Mouse (Mus musculus) G1E-ER4 (cell line): Measurements from ENCODE around the gene Atp6v1g3. TPM values are rescaled to one million over a fixed set of nuclear protein-coding genes. Genes with fewer than 3 reads are reported as not detected.

Experiments used
- GATA1 ChIP-seq: IDR thresholded peaks from one replicate; pipeline ENCODE4 v1.8.0; 2012; ENCODE audit warnings: low read length, inconsistent platforms
- polyA plus RNA-seq: library from polyadenylated mRNA; stranded (reverse); fragments of >175 nt; gene quantifications from 2 replicates; pipeline ENCODE4 v1.2.3, GENCODE M21; 2012

Atp6v1g3 gene
- polyA plus RNA-seq, 1 experiment = not detected

- no peak for TF ChIP-seq GATA1
Observed at GRCm38 (mm10) chr1:138274930-138275329, 1.4 kb downstream of the Atp6v1g3 start.

DNA sequence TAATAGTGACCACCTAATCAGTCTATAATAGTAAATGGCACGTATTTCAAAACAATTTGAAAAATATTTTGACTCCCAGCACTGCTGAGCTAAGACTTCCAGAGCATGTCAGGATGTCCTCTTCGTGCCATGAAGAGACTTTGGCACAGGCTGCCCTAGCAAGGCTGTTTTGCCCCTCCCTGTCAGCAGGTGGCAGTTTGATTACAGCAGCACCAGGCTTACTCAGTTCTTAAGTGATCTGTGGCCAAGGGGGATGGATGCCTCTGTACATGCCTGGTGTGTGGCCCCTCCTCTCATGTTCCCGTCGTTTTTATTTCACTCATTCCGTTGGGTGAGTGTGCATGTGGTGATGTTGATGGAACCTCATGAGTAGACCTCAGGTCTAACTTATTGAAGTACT lies 2.3 kb downstream of the Atp6v1g3 start:
- no peak for TF ChIP-seq GATA1

GRCm38 (mm10) chr1:138281139-138281538 lies 7.6 kb downstream of the Atp6v1g3 start:
- no peak for TF ChIP-seq GATA1

- TF ChIP-seq GATA1 = no peak
Observed at GRCm38 (mm10) chr1:138282413-138283141, 9.0 kb downstream of the Atp6v1g3 start.

DNA sequence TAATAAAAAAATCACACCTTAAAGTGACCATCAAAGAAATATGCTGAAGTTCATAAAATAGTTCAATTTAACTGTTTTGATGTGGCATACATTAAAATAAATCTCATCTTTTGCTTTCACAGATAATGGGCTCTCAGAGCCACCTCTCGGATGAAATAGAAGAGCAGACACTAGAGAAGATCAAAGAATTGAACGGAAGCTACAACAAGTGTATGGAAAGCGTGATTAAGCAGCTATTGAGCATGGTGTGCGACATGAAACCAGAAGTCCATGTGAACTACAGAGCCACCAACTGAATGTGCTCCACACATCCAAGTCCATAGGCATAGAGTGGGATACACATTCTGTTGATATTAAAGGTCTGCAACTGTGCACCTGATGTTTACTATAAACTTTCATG lies 14.1 kb downstream of the Atp6v1g3 start:
- no peak for TF ChIP-seq GATA1

DNA sequence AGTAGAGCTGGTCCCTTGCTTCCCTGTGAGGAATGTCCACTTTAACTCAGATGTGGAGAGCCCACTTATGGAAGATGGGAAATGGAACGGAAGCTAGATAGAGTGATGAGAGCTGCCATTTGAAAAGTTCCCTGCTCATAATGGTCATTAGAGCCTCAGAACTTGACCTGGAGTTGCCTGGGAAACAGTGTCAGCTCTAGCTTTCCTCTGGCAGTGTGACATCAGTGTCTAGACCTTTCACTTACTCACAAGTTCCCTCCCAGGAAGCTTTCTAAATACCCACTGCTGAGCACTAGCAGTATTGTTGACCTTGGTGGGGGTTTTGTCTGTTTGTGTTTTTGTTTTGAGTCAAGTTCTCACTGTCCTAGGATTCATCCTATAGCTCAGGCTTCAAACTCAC lies 15.2 kb downstream of the Atp6v1g3 start:
- TF ChIP-seq GATA1 = no peak

DNA sequence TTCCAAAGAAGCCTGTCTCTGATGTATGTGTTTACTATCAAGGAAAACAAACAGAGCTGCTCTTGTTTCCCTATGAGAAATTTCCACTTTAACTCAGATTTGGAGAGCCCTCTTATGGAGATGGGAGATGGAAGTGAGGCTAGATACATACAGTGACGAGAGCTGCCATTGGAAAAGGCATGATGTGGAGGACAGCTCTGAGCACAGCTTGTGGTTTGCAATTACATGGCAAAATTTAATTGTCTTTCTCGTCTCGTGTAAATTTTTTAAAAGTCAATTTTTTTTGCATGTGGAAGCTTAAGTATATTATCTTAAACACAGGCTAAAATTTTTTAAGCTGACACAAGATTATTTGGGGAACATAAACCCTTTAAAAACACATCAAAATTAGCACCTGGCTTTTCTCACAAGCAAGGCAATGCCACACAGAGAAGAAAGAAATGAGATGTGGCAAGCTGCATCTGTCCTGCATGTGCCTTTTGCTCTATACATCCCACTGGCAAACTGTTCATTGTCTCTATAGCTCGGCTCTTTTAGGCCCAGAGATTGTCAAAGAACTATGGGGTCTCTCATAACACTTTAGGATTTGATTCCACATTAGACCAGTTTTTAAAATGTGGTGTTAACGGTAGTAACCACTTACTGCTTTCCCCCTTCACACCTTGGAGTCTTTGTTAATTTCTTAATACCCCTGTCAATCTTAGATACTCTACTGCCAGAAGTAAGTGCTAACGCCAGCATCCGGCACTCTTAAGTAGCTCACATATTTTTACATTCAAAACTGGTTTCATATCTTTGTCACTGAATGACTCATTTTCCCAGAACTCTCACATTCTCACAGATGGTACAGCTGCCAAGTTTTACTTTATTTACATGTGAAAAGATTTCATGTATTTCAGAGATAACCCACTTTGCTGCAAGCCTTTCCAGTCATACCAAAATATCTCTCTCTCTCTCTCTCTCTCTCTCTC lies 16.2 kb downstream of the Atp6v1g3 start:
- no peak for TF ChIP-seq GATA1

GRCm38 (mm10) chr1:138291463-138291862 lies 17.9 kb downstream of the Atp6v1g3 start:
- TF ChIP-seq GATA1 = no peak

DNA sequence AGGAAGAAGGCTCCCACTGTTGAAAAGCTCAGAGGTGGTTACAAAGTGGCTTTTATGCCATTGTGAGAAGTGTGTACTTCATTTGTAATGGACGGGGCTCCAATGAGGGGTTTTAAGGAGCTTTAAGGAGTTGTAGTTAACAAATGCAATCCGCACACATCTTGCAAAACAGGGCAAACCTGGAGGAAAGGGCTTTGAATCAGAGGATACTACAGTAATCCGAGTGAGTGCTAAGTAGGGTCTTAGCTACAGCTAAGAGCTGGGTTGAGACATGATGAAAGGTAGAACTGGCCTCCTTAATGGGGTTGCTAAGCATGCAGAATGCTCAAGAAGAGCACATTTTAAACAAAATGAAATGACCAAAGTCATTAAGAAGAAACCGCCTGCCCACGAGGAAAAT lies 20.9 kb downstream of the Atp6v1g3 start:
- TF ChIP-seq GATA1 = no peak

- no peak for TF ChIP-seq GATA1
Observed at GRCm38 (mm10) chr1:138298156-138298555, 24.6 kb downstream of the Atp6v1g3 start.

GRCm38 (mm10) chr1:138299576-138299975 lies 26.0 kb downstream of the Atp6v1g3 start:
- TF ChIP-seq GATA1 = no peak

- TF ChIP-seq GATA1 = no peak
Observed at GRCm38 (mm10) chr1:138301920-138302319, 28.4 kb downstream of the Atp6v1g3 start.

- no peak for TF ChIP-seq GATA1
Observed at GRCm38 (mm10) chr1:138302756-138303155, 29.2 kb downstream of the Atp6v1g3 start.

- TF ChIP-seq GATA1 = no peak
Observed at GRCm38 (mm10) chr1:138303296-138303695, 29.8 kb downstream of the Atp6v1g3 start.

DNA sequence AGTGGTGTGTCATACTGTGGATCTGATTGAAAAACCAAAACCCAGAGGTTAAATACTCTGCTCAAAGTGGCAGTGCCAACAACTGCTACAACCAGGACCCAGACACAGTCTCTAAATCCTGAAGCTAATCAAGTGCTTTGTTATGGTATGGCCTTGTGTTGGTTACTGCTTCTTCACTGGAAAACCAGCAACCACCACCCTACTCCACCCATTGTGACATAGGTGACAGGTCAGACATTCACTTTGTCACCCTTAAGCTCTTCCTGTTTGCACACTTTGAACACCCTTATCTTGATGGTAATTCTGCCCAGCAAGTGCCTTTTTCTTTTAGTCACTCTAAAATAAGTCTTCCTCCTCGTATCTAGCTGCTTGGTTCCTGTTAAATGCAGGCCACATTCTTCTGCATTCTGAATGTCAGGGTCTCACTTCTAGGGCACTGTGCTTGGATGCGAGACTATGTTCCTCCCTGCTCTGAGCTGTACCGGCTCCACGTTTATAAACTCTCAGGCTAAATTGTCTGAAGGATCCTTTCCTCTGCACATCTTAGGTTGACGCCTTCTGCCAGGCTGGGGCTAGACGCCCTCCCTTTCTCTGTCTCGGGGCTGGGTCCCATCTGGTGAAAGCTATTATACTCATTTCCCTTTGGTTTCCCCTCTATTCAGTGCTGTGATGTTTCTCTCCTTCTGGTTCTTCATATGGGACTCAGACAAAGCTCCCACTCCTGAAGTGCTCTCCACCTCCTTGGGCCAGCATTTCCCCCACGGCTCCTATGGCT lies 30.8 kb downstream of the Atp6v1g3 start:
- TF ChIP-seq GATA1 = no peak

DNA sequence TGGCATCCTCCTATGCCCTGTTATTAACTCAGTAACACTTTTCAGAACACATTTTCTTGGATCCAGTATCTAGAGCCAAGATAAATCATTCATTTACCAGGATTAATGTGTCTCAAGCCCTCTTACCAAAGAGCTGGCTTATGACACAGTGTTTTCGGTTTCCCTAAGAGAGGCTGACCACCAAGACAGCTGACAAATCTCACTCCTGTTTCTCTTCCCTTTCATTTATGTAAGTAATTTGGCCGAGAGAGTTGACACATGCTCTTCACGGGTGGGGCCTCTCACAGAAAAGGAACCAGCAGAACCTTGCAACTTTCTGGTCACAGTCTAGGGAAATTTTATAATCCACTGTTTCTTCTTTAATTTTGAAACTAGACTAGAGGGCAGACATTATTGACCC lies 49.1 kb downstream of the Atp6v1g3 start:
- TF ChIP-seq GATA1 = no peak
